Mouse (Mus musculus): ENCODE data around the gene Gnai2.

The Gnai2 gene

DNA sequence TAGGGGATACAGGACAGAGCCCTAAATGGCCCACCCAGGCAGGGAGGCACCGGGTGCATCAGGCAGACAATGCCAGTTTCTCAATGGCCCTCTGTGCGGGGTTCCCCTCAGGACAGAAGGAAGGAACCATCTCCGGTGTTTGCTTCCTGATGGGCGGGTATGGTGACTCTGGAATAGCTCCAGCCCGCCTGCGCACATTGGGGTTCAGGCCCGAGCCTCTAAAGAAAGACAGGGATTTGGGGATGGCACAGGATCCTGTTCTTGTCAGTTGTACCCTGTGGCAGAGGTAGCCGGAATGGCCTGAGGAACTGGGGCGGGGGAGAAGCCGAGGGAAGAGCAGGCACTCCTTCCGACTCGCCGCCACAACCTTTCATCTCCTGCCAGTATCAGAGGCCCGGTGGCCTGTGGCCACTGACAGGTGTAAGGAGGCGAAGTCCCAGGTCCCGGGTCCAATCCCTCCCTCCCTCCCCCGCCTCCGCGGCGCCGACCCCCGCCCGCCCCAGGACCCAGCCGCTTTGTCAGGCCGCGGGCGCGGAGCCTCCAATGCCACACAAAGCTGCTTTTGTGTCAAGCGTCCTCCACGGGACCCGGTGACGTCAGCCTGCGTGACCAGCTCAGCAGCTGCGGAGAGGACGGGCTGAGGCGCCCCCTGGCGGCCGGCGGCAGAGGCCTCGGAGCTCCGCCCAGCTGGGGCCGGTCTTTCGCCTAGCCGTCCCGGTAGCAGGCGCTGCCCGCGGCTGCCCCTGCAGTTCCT lies 22.8 kb downstream of the Gnai2 start:
- intact Hi-C loops (cut with DNase I): no loop called here

DNA sequence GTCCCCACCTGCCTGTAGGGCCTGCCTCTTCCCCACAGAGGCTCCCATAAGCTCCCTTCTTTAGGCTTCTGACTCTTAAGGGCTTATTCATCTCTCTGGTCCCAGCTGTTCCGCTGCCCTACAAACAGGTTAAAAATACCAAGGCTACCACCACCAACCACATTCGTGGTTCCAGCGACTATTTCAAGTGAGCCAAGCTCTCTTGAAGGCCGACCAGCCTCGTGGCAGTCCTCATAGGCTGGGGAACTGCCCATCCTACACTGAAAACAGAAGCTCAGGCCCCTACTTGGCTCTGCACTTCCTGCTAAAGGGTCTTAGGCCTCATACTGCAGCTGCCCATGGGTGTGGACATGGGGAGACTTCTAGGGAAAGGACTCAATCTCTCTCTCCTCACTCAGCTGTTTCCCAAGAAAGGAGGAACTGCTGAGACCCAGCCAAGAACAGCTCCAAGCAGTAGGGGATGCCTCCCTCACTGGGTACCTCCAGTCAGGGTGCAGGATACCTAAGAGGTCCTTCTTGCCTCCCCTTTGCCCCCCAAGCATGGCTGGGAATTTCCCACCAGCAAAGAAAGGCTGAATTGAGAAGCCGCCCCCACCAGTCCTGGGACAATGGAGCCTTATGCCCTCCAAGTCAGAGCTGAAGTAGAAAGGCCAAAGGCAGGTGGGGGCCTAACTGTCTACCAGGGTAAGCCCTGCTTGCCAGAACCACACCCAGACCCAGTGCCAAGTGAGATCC lies 23.5 kb downstream of the Gnai2 start:
- intact Hi-C loops (cut with DNase I): no loop called here

DNA sequence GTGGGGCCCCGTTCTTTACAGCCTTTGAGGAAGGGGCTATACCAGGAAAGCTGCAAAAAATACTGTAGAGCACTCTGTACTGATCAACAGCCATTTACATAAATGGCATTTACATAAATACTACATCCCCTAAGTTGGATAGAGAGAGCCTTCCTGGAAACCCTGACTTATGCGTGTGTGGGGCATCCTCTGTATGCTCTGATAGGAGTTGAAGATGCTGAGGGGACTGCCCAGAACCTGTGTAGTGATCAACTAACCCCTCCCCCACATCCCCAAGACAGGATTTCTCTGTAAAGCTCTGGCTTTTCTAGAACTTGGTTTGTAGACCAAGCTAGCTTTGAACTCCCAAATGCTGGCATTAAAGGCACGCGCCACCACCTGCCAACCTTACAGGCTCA lies 25.7 kb downstream of the Gnai2 start:
- intact Hi-C loops (cut with DNase I): no loop called here

DNA sequence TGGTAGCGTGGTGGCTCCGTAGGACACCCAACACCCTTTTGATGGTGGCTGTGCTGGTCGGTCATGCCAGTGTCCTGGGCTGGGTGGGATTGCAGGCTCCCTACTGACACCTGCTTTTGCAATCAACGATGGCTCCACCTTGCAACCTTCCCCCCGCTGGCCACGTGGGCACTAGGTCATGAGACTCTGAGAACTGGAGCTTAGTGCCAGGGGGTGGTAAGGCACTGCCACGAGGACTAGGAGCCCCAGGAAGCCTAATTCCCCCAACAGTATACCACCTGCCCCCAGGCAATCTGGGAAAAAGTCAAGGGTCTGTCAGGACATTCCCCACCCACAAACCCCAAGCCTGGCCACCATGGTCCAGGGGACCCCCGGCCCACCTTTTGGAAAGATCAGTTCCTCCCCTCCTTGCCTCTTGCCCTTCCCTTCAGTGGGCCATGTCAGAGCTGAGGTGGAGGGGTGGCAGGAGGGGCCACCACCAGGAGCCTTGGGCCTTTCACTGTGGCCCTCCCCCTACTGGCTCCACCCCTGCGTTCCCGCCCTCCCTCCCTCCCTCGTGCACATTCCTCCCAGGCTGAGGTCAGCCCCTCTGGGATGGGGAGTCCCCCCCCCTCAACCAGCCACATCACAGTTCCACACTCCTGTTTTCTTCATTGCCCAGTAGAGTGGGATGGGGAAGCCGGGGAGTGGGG lies 26.3 kb downstream of the Gnai2 start, which contains the start of gene Sema3b:
TSS of gene Sema3b (minus strand) at position 489 of the 692 bp plus-strand sequence.
- intact Hi-C loops (cut with DNase I): no loop called here

DNA sequence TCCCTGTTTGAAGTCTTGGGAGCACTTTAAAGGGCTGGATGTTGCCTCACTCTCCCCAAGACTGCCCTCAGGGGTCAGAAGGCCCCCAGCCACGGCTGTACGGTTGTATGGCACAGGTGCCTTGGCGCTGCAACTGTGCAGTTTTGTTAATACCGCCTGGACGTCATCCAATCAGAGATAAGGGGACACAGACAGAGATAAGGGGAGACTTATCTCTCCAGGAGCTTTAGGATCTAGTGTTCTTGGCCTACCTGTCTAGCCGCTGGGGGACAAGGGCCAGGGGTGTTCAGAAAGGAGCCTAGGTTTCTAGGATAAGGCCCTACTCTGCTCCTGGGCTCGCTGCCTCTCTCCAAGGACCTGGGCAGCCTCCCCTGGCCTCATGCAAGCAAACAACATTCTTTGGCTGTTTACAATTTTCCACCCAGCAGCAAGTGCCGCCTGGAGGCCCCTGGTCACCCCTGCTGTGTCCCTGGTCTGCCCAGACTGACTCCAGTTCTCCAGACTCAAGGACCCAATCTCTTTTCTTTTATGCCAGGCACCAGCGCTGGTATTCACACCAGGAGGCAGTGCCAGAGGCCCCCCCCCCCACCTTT lies 27.4 kb downstream of the Gnai2 start:
- intact Hi-C loops (cut with DNase I): no loop called here

DNA sequence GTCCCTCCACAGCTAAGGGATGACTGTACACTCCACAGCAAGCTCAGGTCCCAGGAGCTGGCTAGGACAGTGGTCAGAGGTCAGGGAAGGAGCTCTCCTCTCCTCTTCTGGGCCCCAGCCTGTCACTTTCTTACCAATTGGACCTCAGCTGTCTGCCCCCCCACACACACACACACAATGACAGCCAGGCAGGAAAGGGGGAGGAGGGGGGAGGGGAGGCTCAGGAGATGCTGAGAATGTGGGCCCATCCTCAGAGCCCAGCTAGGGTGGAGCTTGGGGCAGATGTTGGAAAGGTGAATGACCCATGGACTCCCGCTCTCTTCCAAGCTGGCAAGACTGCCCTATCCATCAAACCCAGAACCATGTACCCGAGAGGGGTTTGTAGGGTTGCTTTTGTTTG lies 28.1 kb downstream of the Gnai2 start:
- intact Hi-C loops (cut with DNase I): no loop called here

DNA sequence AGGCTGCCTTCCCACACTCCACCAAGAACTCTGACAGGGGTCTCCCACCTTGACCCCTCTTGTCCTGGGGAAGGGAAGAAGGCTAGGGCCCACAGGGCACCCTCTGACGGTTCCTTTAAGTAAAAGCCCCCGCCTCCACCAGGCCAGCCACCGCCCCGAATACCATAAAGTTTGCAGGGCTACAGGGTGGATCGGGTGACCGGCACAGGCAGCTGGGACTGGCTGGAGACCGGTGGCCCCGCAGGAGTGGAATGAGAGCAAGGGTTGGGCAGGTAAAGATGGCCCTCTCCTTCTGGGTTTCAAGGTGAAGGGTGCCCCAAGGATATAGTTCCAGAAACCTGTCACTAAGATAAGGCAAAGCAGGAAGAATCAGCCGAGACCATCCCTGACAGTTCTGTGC lies 28.6 kb downstream of the Gnai2 start:
- intact Hi-C loops (cut with DNase I): no loop called here

DNA sequence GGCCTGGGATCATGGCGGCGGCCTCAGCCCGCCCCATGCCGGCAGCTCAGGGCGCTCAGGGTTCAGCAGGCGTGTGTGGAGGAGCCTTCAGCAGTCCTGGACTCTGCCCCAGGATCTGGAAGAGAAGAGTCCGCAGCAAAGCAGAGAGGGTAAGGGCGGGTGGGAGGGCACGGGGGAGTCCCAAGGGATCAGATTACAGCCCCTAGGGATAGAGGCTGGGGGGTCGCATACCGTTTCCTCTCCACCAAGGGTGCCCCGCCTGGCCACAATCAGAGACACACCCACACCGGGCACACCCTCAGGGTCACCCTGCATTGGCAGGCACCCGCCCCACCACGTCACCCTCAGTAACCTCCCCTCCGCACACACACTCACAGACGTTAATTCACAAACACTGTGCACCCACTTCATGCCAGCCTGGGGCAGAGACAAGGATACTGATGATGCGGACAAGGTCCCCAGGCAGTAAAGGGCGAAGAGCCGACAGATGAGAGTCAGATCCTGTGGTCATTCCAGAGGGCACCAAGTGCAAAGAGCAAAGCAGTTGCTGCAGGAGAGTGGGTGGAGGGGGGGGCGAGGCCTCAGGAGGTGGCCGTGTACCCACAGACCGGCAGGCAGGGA lies 30.0 kb downstream of the Gnai2 start:
- intact Hi-C loops (cut with DNase I): no loop called here

DNA sequence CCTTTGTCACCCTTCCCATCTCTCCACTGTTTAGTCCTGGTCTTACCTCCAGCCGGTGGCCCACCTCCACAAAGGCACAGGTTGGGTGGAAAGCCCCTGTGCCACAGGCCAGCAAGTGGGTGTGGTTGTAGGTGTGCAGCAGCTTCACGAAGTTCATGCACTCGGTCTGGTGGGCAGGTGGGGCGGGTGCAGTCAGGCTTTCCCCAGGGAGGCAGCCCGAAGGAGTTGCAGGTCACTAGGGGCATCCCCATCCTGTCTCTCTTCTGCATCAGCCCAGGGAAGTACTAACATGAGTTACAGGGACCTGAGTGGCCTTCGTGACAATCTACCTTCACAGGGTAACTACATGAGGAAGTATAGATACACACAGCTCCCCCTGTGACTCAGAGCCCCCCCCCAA lies 31.9 kb downstream of the Gnai2 start:
- intact Hi-C loops (cut with DNase I): loop anchor here (2.0 kb wide), 1 partner anchor 74 kb away; no protein-coding TSS in a partner anchor

DNA sequence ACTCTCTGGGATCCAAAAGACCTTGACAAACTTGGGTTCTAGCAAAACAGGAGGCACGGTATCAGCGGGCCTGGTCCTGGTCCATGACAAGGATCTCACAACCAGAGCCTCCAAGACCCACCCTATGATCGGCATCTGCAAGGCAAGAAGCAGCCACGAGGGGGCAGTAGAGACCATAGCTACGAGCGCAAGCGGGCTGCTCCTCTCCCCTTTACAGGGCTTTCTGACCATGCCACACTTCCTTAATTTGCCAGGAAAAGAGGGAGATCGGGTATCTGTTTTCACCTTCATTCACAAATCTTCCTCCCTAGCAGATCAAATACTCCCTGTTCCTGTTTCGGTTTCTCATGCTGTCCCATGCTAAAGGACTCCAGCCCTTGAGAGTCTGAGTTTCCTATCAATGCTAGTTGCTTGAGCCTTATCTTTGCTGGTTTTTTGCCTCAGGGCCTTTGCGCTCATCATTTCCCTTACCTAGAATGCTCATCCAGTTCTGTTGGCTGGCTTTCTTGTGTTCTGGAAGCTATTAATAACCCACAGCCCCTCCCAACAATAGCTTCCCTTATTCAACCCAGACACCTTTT lies 33.0 kb downstream of the Gnai2 start:
- intact Hi-C loops (cut with DNase I): loop anchor here (1.0 to 2.0 kb wide), 2 partner anchors 43 to 75 kb away; no protein-coding TSS in a partner anchor

DNA sequence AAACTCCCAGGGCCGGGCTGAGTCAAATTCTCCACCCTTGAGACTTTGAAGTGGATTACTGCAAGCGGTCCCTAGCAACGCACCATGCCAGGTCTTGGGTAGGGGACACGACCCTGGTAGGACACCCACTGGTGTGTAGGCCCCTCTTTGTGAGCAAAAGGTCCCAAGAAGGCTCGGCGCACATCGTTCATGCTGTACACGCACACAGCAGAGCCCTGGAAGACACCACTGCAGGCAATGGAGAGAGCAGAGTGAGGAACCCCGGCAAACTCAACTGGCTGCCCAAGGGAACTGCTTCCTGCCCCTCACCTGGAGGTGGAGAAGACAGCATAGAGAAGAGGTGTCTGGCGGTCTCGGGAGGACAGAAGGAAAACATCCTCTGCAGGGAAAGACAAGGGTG lies 33.9 kb downstream of the Gnai2 start:
- intact Hi-C loops (cut with DNase I): no loop called here

DNA sequence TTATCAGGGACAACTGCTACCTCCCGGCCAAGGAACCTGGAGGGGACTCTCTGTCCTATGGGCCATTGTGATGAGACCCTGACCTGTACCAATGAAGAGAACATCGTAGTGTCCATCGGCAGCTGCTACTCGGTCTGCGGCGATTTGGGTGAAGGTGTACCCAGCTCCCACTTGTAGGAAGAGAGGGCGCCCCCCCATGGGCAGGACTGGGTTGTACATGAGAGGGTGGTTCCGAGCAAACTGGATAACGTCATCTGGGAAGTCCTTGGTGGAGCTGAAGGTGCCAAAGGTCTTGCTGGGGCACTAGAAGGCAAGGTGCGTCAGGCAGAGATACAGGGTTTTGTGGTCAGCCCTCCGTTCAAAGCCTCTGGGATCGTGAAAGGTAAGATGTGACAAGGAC lies 34.4 kb downstream of the Gnai2 start:
- intact Hi-C loops (cut with DNase I): no loop called here

DNA sequence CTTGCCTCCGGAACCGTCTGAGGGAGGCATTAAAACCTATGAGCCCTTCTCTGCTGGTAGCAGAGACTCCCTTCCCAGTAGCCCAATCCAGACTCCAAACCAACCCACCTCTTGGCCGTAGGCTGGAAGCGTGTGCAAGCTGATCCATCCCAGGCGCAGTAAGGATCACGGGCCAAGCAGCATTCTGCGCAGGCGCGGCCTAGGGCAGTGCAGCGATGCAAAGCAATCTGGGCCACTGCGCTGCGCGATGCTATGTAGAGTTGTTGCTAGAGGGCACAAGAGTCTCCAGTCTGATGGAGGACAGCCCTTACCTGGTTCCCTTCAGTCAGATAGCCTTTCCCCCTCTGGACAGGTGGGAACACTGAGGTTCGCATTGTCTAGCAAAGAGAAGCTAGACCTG lies 35.3 kb downstream of the Gnai2 start:
- intact Hi-C loops (cut with DNase I): no loop called here

DNA sequence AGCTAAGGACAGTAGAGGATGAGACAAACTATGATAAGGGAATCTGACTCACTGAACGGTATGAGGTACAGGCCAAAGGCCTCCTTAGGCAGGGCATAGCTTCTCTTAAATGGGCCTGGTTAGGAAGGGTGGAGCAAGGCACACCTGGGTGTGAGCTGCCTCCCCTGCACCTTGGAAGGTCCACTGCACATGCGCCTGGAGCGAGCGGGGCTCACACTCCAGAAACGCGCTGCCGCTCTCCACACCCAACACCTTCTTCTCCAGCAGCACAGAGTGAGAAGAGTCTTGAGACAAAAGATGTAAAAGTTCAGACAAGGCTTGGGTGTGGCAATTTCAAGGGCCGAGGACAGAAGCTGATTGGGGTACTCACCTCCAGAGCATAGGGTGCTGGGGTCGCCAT lies 35.7 kb downstream of the Gnai2 start:
- intact Hi-C loops (cut with DNase I): no loop called here

DNA sequence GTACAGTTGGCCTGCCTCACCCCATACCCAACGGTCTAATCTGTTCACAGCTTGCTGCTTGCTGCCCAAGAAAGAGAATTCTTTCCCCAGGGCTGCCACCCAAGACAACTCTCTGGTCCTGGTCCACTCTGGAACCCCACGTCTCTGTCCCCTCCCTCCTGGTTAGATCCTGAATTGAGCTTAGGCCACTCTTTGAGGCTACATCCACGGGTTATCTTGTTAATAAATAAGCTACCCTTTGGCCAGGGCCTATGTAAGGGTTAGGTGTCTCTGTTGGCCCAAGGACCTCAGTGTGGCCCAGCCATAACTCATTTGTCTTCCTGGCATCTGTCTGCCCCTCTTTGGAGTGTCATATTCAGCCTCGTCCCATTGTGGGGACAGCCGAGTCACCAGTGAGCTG lies 36.8 kb downstream of the Gnai2 start:
- intact Hi-C loops (cut with DNase I): no loop called here

DNA sequence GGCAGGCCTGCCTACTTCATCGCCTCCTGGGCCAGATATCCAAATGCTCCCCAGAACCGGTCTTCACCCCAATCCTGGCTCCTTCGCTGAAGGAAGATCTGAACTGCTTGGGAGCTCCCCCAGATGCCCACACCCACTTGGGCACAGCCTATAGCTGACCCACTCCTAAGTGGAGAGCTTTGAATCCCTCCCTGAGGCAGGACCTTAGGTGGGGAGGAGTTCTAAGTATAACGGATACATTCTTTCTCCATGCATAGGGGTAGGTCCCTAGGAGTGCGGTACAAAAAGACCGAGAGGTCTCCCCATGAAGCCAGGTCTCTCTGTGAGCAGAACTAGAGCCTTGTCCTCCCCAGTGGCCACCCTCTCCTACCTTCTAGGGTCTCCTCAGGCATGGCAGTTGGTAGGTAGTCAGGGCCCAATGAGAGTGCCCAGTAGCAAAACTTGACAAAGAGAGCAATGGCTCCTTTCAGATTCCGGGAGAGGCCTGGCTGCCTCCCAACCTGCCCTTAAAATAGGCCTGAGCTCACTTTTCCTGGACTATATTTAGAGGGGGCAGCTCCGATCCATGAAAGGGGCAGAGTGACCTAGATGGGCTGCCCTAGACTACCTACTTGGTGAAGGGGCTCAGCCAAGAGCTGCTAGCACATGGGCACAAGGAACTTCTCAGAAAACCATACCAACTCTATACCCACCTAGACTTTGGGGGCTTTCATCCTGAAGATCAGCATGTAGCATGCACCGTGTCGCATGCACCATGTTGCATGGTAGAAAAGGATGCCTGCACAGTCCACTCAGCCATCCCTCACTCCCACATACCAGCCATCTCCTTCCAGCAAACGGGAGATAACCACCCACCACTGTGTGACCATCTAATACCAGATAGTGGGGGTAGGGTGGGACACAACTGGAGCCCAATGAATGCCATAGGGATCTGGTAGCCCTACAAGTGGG lies 38.3 kb downstream of the Gnai2 start:
- intact Hi-C loops (cut with DNase I): no loop called here

DNA sequence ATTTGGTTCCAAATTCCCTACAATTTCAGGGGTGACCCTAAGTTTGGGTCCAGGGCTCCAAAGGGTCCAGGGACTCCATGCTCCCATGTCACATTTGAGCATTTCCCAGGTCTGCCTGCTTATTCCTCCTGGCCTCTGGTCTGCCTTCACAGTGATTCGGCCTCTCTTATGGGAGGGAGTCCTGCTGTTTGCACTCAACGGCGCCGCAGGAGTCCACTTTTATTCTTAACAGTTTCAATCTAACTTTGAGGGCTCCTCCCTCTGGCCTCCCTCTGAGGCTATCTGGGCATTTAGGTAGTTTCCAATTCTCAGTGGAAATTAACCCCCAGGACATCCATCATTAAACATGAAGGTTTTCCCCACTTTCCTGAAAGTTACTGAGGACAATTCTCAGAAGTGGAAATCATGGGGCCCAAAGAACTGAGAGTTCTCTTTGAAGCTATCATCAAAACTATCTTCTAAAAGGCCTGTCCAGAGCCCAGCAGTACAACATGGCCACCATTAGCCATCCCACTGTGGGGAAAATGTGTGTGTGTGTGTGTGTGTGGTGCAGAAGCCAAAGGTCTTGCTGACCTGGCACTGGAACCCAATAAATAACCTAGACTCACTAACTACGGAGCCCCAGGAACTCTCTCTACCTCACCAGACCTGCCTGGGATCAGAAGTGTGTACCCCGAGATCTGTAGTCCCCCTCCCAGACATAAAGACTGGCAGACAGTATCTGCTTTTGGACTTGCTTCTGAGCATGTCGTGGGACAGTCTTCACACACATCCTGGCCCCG lies 40.7 kb downstream of the Gnai2 start:
- intact Hi-C loops (cut with DNase I): no loop called here

DNA sequence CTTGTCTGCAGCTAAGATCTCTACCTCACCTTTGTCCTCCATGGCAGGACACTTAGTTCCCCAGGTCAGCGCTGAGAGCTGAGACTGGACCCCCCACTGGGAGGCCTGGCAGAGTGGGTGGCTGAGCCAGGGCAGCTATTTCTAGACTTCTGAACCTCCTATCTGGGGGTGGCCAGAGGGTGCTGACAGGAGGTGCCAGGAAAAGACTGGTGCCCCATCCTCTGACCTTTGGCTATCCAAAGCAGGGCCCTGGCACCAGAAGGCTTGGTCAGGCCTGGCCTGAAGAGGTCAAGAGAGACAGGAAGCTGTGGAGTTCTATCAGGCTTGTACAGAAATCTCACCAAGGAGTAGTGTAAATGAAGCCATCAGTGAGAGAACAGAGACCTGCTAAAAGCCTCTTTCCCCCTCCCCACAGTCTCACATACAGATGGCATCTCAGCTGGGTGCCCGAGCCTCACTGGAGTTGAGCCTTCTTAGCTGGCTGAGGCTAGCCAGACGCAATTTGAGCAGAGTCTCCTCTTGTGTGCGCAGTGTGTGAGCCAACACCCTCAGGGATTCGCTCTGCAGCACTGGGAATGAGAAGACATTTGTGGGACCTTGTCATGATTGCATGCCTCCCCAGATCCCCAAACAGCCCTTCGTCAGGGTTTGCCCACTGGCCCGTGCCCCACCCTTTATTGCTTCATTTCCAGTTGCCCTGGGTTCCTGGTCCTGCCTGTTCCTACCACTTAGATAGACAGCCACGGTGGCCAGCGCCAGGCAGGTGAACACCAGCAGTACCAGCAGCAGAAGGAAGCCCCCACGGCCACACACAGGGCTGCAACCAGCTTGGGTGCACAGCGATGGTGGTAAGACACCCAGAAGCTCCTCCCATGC lies 41.8 kb downstream of the Gnai2 start:
- intact Hi-C loops (cut with DNase I): no loop called here

Measured in adrenal gland (tissue).